Mouse (Mus musculus): Measurements from ENCODE around the gene Prune2. TPM values are rescaled to one million over a fixed set of nuclear protein-coding genes. Genes with fewer than 3 reads are reported as not detected.

The Prune2 gene
- total and polyA plus RNA-seq, 3 experiments = not detected

DNA sequence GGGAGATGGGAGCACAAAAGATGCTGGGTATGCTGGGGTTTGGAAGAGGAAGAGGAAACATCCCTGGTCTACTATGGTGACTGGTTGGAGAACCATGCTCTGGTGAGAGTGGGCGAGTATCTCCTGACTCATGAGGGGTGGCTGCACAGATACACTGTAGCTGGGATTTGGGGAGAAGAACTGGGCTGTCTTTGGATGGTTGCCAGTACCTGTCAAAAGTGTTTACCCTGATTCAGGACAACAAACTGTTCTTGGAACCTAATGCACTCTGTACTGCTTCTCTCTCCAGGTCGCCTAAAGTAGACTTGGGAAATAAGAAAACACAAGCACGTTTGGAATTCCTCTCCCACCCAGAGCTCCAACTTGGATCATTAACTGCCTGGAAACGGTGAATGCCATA is 31.4 kb upstream of the Prune2 start:
- Histone ChIP-seq H3K9ac (ENCODE audit: control insufficient read depth, low read depth, low read length, poor library complexity, severe bottlenecking) (no peak overlapping the region), H3K9me3 (replicated peaks; ENCODE audit: insufficient read depth, low read length) (no peaks in the 10 kb centered on the region), H3K27ac (ENCODE audit: control insufficient read depth, low read depth, low read length) (no peak overlapping the region), H3K79me2 (ENCODE audit: control insufficient read depth, insufficient read depth, low read length, poor library complexity) (no peaks in the 10 kb centered on the region), H3K4me3 (ENCODE audit: control insufficient read depth in 1 of 2, insufficient read depth in 1 of 2, low read depth in 2 of 2, low read length in 2 of 2) (no peak overlapping the region), H3K36me3 (ENCODE audit: control insufficient read depth in 1 of 2, insufficient read depth in 2 of 2, low read length in 2 of 2) (no peaks in the 10 kb centered on the region), H3K27me3 (ENCODE audit: control insufficient read depth in 1 of 2, insufficient read depth in 2 of 2, low read length in 2 of 2) (no peaks in the 10 kb centered on the region), H3K4me1 (ENCODE audit: control insufficient read depth in 1 of 2, insufficient read depth in 2 of 2, low read length in 2 of 2) (no peaks in the 10 kb centered on the region)
- TF ChIP-seq POLR2AphosphoS5 (IDR thresholded peaks at IDR 0.05; ENCODE audit: borderline replicate concordance, low read depth, low read length) = no peak
- DNase-seq (ENCODE audit: low read depth, low spot score) = no peak

DNA sequence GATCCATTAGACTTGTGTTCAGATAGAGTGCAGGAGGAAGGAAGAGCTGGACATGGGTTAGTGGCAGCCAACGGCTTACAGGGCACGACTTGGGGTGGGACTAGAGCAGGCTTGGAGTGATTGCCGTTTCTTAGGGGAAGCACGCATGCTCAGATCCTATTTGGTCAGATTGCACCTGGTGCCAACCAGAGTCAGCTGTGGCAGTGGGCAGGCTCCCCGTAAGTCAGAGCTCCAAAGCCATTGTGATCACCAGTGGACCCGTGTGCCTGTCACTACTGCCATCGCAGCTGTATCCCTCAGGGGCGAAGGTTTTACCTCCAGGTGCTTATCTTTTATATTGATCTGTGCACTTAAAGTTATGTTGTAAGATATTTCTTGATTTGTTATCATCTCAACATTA is 21.3 kb upstream of the Prune2 start:
- no peaks in the 10 kb centered on the region for H3K9me3 ChIP-seq (replicated peaks; ENCODE audit: insufficient read depth, low read length)
- H3K9ac ChIP-seq (ENCODE audit: control insufficient read depth, low read depth, low read length, poor library complexity, severe bottlenecking) = no peak overlapping the region
- H3K79me2 ChIP-seq (ENCODE audit: control insufficient read depth, insufficient read depth, low read length, poor library complexity) = no peaks in the 10 kb centered on the region
- no peak overlapping the region for H3K27ac ChIP-seq (ENCODE audit: control insufficient read depth, low read depth, low read length)
- TF ChIP-seq CHD1 (IDR thresholded peaks at IDR 0.05; ENCODE audit: low read depth, low read length) = no peak
- no peak for TF ChIP-seq BHLHE40 (IDR thresholded peaks at IDR 0.05; ENCODE audit: borderline replicate concordance, low read depth, low read length)
- no peak for TF ChIP-seq ETS1 (IDR thresholded peaks at IDR 0.05; ENCODE audit: low read depth, low read length)
- TF ChIP-seq POLR2A (IDR thresholded peaks at IDR 0.05; ENCODE audit: control insufficient read depth in 1 of 2, insufficient read depth in 1 of 2, low read depth in 1 of 2, low read length in 2 of 2, poor library complexity in 1 of 2) = no peak
- no peak for TF ChIP-seq ELF1 (IDR thresholded peaks at IDR 0.05; ENCODE audit: low read depth, low read length)
- H3K27me3 ChIP-seq (ENCODE audit: control insufficient read depth in 1 of 2, insufficient read depth in 2 of 2, low read length in 2 of 2) = no peaks in the 10 kb centered on the region
- no peak overlapping the region for H3K4me3 ChIP-seq (ENCODE audit: control insufficient read depth in 1 of 2, insufficient read depth in 1 of 2, low read depth in 2 of 2, low read length in 2 of 2)
- no peaks in the 10 kb centered on the region for H3K36me3 ChIP-seq (ENCODE audit: control insufficient read depth in 1 of 2, insufficient read depth in 2 of 2, low read length in 2 of 2)
- H3K4me1 ChIP-seq (ENCODE audit: control insufficient read depth in 1 of 2, insufficient read depth in 2 of 2, low read length in 2 of 2) = no peaks in the 10 kb centered on the region
- no peak for DNase-seq (ENCODE audit: low read depth, low spot score)

DNA sequence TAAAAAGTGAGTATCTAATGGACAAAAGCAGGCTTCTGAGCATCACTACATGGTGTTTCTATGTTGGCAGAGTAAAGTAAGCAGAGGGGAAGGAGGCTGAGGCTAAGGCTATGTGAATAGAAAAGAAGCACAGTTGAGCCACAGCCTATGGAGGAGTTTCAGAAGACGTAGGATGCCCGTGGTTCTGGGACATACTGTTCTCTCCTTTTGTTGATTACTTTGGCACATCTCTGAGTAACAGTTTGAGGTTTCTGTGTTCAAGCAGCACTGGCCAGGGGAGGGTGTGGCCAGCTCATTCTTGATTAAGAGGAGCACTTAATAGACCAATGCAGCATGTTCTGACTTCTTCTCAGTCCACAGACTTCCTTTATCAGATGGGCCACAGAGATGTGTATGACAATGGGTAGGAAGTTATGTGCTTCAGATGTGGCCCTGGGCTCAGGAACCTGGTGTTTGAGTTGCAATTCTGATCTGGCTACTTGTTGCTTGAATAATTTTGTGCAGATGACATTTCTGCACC is 7.1 kb upstream of the Prune2 start:
- H3K27me3 ChIP-seq (ENCODE audit: control insufficient read depth in 1 of 2, insufficient read depth in 2 of 2, low read length in 2 of 2) = no peaks in the 10 kb centered on the region; a peak in 1 of 4 replicates
- no peak overlapping the region for H3K4me3 ChIP-seq (ENCODE audit: control insufficient read depth in 1 of 2, insufficient read depth in 1 of 2, low read depth in 2 of 2, low read length in 2 of 2)
- H3K79me2 ChIP-seq (ENCODE audit: control insufficient read depth, insufficient read depth, low read length, poor library complexity) = no peaks in the 10 kb centered on the region
- H3K27ac ChIP-seq (ENCODE audit: control insufficient read depth, low read depth, low read length) = no peak overlapping the region
- H3K4me1 ChIP-seq (ENCODE audit: control insufficient read depth in 1 of 2, insufficient read depth in 2 of 2, low read length in 2 of 2) = no peaks in the 10 kb centered on the region
- no peak for DNase-seq (ENCODE audit: low read depth, low spot score)
- TF ChIP-seq HCFC1 (IDR thresholded peaks at IDR 0.05; ENCODE audit: low read depth, low read length) (no peak), JUND (IDR thresholded peaks at IDR 0.05; ENCODE audit: low read depth, low read length) (no peak), MAZ (IDR thresholded peaks at IDR 0.05; ENCODE audit: low read depth, low read length) (no peak), ZKSCAN1 (IDR thresholded peaks at IDR 0.05; ENCODE audit: low read depth, low read length) (no peak), ELF1 (IDR thresholded peaks at IDR 0.05; ENCODE audit: low read depth, low read length) (no peak), SIN3A (IDR thresholded peaks at IDR 0.05; ENCODE audit: low read length) (no peak), ZNF384 (IDR thresholded peaks at IDR 0.05; ENCODE audit: low read depth, low read length) (no peak), KAT2A (conservative IDR thresholded peaks at IDR 0.05; ENCODE audit: low read depth, low read length) (no peak), TCF12 (IDR thresholded peaks at IDR 0.05; ENCODE audit: low read depth, low read length) (no peak), RAD21 (IDR thresholded peaks at IDR 0.05; ENCODE audit: low read depth, low read length) (no peak), POLR2A (IDR thresholded peaks at IDR 0.05; ENCODE audit: control insufficient read depth in 1 of 2, insufficient read depth in 1 of 2, low read depth in 1 of 2, low read length in 2 of 2, poor library complexity in 1 of 2) (no peak), MYB (IDR thresholded peaks at IDR 0.05; ENCODE audit: low read depth, low read length) (no peak)
- no peaks in the 10 kb centered on the region for H3K9me3 ChIP-seq (replicated peaks; ENCODE audit: insufficient read depth, low read length)
- H3K9ac ChIP-seq (ENCODE audit: control insufficient read depth, low read depth, low read length, poor library complexity, severe bottlenecking) = no peak overlapping the region
- H3K36me3 ChIP-seq (ENCODE audit: control insufficient read depth in 1 of 2, insufficient read depth in 2 of 2, low read length in 2 of 2) = no peaks in the 10 kb centered on the region

All from MEL (cell line).